Mouse (Mus musculus): ENCODE measurements around the gene Tmprss6.

DNA sequence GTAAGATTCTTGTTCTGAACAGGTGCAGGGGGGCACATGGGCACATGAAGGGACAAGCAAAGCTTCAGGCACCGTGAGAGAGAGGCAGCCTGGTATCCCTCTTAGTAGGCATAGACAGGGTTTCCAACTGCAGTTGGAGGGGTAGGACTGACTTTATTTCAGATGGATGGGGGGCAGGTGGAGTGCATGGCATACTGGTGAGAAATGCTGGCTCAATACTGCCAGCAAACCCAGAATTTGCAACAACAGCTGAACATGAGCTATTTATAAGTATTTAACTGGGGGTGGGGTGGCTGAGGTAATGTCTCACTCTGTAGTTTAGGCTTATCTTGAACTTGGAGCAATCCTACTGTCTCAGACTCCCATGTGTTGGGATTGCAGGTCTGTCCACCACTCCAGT is 35.6 kb upstream of the Tmprss6 start:
- TF ChIP-seq CTCF (IDR thresholded peaks at IDR 0.05; ENCODE audit: borderline replicate concordance, insufficient read depth, low read length): no peak
- TF ChIP-seq POLR2A (IDR thresholded peaks at IDR 0.05; ENCODE audit: low read depth, low read length): no peak
